Mouse (Mus musculus) adrenal gland, postnatal 36 days (tissue): ENCODE data around the gene Elovl6. TPM values are rescaled to one million over a fixed set of nuclear protein-coding genes. Genes with fewer than 3 reads are reported as not detected.

Experiments used
- DNase-seq, 2 experiments: peaks; one replicate each; pipeline ENCODE4 v3.0.0; 2021; ENCODE audit warnings: mixed read lengths in 1 of 2
- total RNA-seq, 2 experiments: library from RNA; stranded (reverse); gene quantifications; 2 replicates each; pipeline ENCODE4 v1.2.3; 2021

Elovl6 gene
- total RNA-seq, 2 experiments from 2014 or later, result 90.1 to 91.1 TPM

DNA sequence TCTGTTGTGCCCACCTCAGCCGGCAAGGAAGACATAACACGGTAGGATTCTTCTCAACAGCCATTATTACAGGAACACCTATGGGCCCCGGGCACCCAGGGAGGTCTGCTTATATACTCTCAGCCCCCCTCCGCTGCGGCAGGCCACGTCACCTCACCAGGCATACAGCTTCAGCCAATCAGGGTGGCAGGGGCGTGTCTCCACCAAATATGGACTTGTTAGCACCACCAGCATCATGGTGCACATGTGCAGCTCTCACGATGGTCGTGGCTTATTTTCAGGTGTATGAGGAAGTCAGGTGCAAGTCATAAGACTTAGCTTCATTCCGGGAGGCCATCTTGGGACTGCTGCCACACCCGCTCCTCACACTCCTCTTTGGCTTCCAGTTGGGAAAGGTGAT is 9.3 kb downstream of the Elovl6 start:
- DNase-seq, result no peak

GRCm38 (mm10) chr3:129543376-129543775 is 11.2 kb downstream of the Elovl6 start:
- no peak for DNase-seq

GRCm38 (mm10) chr3:129544217-129544616 is 12.1 kb downstream of the Elovl6 start:
- no peak for DNase-seq

DNA sequence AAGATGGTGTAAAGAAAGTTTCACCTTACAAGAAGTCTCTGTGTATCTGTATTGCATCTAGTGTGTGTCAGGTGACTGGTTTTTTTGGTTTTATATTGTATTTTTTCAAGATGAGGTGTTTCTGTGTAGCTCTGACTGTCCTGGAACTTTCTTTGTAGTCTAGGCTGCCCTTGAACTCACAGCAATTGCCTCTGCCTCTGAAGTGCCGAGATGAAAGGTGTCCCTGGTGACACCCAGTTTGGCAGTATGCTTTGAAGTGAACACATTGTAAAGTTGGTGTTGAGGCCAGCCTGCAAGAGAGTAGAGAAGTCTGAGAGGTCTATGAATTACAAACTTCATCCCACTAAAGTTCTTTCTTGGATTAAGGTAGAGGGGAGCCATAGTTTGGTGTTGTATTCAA is 13.1 kb downstream of the Elovl6 start:
- no peak for DNase-seq

GRCm38 (mm10) chr3:129545801-129546200 is 13.6 kb downstream of the Elovl6 start:
- DNase-seq, result no peak

DNA sequence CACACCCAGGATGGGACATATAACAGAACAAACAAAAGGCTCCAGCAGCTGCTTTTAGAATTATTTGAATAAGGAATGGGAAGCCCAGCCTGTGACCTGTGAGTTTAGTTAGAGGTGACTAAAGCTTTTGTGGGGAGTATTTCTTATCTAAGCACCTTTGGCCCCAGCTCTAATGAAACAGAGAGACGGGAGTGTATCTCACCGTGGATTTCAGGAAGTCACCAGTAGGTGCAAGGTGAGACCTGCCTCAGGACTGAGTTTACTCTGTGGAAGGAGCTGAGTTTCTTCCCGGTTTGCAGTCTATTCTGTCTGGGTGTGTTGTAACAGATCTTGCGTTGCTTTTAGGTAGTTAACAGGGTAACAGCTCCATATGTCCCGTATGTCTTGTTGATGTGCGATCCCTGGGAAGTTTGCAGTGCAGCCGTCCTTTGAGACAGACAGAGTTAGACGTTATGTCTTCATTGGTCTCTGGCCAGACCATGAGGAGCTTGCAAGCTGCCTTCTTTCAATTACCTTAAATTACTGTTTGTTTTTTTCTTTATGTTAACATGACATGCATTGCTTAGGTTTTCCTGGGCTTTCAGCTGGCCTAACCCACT is 15.8 kb downstream of the Elovl6 start:
- no peak for DNase-seq

DNA sequence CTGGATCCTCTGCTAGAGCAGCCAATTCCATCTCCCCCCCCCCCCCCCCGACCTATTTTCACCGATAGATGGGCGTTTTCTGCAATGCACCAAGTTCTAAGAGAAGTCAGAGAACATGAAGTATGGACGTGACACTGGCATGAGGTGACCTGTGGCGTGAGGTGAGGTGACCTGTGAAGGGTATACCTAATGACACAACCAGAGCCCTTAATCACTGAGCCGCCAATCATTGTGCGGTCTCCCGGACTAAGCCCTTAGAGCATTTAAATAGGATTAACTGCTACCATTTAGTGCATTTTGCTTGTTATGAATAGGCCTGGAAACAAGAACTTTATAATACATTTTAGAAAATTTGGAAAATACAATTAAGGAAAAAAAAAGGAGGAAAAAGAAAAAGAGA is 16.6 kb downstream of the Elovl6 start:
- DNase-seq, result no peak

- no peak for DNase-seq
These were observed 17.4 kb downstream of the Elovl6 start for GRCm38 (mm10) chr3:129549546-129549945.

DNA sequence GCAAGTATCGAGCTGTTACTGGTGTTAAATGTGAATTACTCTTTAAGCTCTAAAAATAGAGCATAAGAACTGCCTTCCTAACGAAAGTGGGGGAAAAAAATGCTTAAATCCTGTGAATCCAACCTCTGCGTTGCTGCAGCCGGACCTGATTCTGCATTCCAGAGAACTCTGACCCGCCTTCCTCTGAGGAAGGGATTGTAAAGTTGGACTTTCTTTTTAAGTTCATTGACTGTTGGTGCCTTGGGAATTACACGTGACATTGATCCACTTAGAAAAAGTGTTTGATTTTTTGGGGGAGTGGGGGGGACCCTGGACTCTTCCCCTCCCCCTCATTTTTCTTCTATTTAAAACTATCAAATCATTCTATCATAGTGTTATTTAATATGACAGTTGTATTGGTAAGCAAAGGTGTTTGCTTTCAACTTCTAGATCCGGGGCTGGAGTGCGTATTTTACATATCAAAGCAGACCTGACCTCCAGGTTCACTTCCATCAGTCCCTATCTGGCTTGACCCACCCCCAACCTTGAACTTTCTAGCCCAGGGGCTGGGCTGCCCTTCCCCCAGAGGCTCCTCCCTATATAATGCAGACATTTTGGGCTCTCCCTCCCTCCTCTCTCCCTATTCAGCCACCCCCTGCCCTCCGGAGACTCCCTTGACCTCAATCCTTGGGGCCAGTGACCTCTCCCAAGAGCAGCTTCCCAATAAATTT is 19.6 kb downstream of the Elovl6 start:
- DNase-seq, result no peak

DNA sequence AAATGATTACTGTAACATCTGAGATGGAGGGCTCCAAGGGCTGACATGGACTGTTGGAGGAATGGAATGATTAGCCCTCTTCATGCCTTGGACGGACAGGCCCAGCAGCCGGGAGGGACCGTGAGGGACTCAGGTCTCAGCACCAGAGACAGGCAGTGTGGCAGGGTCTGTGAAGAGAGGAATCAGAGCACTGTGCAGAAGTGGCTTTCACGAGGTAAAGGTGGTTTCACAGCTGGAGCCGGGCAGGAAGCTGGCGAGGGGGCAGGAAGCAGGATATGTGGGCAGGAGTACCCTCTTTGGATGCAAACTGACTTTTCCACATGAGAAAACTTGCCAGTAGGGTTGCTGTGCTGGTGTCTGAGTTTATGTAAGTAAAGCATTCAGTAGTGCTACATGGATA is 20.2 kb downstream of the Elovl6 start:
- DNase-seq, result no peak

DNA sequence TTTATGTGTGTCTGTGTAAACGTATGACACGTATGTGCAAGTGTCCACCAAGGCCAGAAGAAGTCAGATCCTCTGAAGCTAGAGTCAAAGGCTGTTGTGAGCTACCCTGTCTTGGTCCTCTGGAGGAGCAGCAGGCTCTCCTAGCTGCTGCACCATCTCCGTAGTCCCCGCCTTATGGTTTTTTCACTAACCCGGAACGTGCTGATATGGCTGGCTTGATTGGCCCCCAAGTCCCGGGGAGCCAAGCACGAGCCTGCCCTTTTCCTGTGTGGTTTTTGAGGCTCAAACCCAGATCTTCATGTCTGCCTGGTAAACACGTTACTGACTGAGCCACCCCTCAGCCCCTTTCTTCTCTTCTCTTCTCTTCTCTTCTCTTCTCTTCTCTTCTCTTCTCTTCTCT is 21.0 kb downstream of the Elovl6 start:
- no peak for DNase-seq

GRCm38 (mm10) chr3:129553661-129554060 is 21.5 kb downstream of the Elovl6 start:
- no peak for DNase-seq

- no peak for DNase-seq
These were observed 22.3 kb downstream of the Elovl6 start for GRCm38 (mm10) chr3:129554436-129554835.

GRCm38 (mm10) chr3:129557048-129557447 is 24.9 kb downstream of the Elovl6 start:
- no peak for DNase-seq

DNA sequence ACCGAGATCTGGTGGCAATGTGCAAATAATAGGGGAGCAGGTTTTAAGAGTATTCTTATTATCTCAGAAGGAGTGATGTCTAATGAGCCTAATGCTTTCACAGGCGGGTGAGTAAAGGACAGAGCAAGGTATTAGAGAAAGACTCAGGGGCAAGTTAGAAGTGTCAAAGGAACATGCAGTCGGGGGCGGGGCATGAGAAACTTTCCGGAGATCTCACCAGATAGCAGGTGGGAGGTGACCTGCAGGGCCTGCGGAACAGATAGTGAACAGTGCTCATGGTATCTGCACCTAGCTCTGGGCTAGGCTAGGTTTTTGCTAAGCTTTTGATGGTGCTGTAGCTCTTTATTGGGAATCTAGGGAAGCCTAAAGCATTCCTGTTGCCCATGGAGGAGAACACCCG is 25.4 kb downstream of the Elovl6 start:
- DNase-seq, result no peak

GRCm38 (mm10) chr3:129558016-129558955 is 26.1 kb downstream of the Elovl6 start:
- DNase-seq, result no peak

GRCm38 (mm10) chr3:129560068-129560467 is 27.9 kb downstream of the Elovl6 start:
- no peak for DNase-seq

DNA sequence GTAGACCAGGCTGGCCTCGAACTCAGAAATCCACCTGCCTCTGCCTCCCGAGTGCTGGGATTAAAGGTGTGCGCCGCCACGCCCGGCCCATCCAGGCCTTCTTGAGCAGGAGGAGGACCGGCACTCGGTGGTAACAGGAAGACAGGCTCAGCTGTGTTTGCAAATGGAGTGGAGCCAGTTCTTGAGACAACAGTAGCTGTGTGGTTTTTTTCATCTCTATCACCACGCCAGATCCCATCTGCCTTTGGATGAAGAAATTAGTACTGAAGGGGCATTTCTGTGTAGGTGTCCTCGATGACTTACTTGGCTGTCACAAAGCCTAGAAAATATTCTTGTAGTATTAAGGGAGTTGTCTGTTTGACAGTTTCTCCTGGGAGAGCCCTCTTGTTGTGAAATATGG is 28.9 kb downstream of the Elovl6 start:
- DNase-seq, result no peak

DNA sequence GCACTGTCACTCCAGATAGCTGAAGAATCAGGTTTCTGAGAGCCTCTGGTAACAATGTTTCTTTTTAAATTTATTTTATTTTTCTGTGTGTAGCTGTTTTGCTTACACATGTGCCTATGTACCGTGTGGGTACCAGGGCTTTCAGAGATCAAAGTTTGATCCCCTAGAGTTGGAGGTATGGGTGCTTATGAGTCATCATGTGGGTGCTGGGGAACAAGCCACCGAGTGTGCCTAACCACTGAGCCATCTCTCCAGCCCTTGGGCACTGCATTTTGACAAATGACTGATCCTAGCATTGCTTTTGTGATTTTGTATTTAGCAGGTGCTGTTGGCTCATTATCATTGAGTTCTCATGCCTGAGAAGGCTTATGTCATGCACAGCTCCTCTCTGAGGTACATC is 29.7 kb downstream of the Elovl6 start:
- DNase-seq, result no peak

DNA sequence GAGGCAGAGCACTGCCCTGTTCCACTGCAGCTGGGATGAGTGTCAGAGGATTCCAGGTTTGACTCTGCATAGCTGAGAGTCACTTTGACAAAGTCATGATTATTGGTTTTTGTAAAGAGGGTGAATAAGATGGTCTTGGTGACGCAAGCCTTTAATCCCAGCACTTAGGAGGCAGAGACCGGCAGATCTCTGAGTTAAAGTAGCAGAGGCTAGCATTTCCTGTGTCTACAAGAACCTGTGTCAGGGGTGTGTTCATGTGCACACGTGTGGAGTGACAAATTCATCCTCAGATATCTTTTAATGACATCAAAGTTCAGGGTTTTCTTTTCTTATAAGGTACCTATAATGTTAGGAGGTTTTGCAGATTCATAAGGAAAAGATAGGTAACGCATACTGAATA is 30.3 kb downstream of the Elovl6 start:
- DNase-seq, result no peak

- DNase-seq, result no peak
These were observed 31.7 kb downstream of the Elovl6 start for GRCm38 (mm10) chr3:129563807-129564206.

- DNase-seq, result no peak
These were observed 32.7 kb downstream of the Elovl6 start for GRCm38 (mm10) chr3:129564852-129565251.

DNA sequence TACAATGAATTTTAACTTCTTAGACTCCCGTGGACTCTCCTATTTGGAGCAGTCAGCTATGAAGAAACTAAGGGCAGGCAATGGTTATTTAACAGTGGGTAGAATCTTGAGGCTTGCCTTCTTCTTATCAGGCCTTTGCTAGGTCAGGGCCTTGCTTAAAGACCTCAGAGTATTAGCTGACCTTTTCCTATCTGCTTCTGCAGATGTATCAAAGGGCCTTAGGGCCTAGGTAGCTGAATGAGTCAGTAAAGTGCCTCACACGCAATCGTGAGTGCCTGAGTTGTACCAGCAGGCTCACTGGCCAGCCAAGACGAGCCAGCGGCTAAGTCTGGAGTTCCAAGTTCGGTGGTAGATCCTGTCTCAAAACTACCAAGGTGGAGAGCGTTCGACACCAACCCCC is 33.3 kb downstream of the Elovl6 start:
- peak; percentile 20 to 24 for DNase-seq
